Mouse (Mus musculus) lung, postnatal 0 days (tissue): ENCODE data around the gene Rabl3.

ENCODE experiments used
- CTCF ChIP-seq: IDR thresholded peaks from 2 replicates; pipeline ENCODE4 v1.5.1; 2016; ENCODE audit warnings: antibody characterized with exemption, mild to moderate bottlenecking
- EP300 ChIP-seq: IDR thresholded peaks from 2 replicates; pipeline ENCODE4 v1.6.1; 2016; ENCODE audit warnings: antibody characterized with exemption, mild to moderate bottlenecking, control low read depth

GRCm38 (mm10) chr16:37580651-37581050 is 41.0 kb downstream of the Rabl3 start:
- TF ChIP-seq CTCF: no peak
- no peak for TF ChIP-seq EP300
